Mouse (Mus musculus): ENCODE results near the gene Gm960.

DNA sequence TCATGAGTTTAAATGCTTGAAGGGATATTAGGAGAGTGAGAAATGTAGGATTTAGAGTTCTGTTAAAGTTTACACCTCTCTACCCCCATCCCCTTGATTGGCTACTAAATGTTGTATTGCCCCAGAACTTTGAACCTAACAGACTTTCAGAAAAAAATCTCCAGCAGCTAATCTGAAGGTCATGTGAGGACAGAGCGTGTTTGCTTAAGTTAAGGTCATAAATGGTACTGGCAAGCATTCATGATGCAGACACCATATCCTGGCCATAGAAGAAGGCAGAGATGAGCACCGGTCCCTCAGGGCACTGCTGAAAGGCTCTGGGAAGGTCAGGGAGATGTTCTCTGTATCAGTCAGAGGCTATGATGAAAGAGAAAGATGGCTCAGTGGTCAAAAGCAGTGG is 18.8 kb upstream of the Gm960 start:
- TF ChIP-seq CTCF (IDR thresholded peaks at IDR 0.05; ENCODE audit: extremely low read depth, insufficient read length, insufficient replicate concordance, low read depth, low read length) (no peak), POLR2A (IDR thresholded peaks at IDR 0.05; ENCODE audit: low read depth, low read length) (no peak)
